Mouse (Mus musculus) forebrain, embryonic 11.5 days (tissue): ENCODE measurements around the gene March8. TPM values are rescaled to one million over a fixed set of nuclear protein-coding genes. Genes with fewer than 3 reads are reported as not detected.

Experiments used
- ATAC-seq: fragments of 200-750 bp; cut with Nextera tagmentation; replicated peaks from 2 replicates; pipeline ENCODE4 v1.8.0; 2017; ENCODE audit warnings: moderate TSS enrichment; ENCODE audit not compliant: low FRiP score
- DNase-seq: peaks from one replicate; pipeline ENCODE4 v3.0.0-alpha.2; 2017; ENCODE audit warnings: low spot score
- H3K27ac ChIP-seq: fragments of 300-500 bp; sonication (generic); 2 replicates; pipeline ENCODE4 v1.5.1; 2014; ENCODE audit warnings: low read depth, low read length
- H3K27me3 ChIP-seq: fragments of 300-500 bp; sonication (generic); 2 replicates; pipeline ENCODE4 v1.6.1; 2014; ENCODE audit warnings: mild to moderate bottlenecking, low read length, mixed read lengths; ENCODE audit not compliant: control insufficient read depth, insufficient read depth
- H3K36me3 ChIP-seq: fragments of 300-500 bp; sonication (generic); 2 replicates; pipeline ENCODE4 v1.6.1; 2014; ENCODE audit warnings: mild to moderate bottlenecking, low read length, moderate library complexity, mixed read lengths; ENCODE audit not compliant: control insufficient read depth, insufficient read depth
- H3K4me1 ChIP-seq: fragments of 300-500 bp; sonication (generic); replicated peaks from 2 replicates; pipeline ENCODE4 v1.6.1; 2014; ENCODE audit warnings: low read length, mixed read lengths; ENCODE audit not compliant: control insufficient read depth, insufficient read depth
- H3K4me2 ChIP-seq: fragments of 300-500 bp; sonication (generic); 2 replicates; pipeline ENCODE4 v1.6.1; 2014; ENCODE audit warnings: low read depth, mild to moderate bottlenecking, low read length, moderate library complexity, mixed read lengths; ENCODE audit not compliant: severe bottlenecking
- H3K4me3 ChIP-seq: fragments of 300-500 bp; sonication (generic); 2 replicates; pipeline ENCODE4 v1.5.1; 2014; ENCODE audit warnings: low read depth, low read length
- H3K9ac ChIP-seq: fragments of 300-500 bp; sonication (generic); 2 replicates; pipeline ENCODE4 v1.6.1; 2014; ENCODE audit warnings: low read length
- H3K9me3 ChIP-seq: fragments of 300-500 bp; sonication (generic); 2 replicates; pipeline ENCODE4 v1.6.1; 2016; ENCODE audit warnings: low read length, mixed read lengths; ENCODE audit not compliant: control insufficient read depth
- WGBS: fragments of 180-500 bp; shearing (Covaris S2); extraction: QIAGEN DNeasy Blood & Tissue Kit; methylation state at CpG from one replicate; pipeline ENCODE4 v1.1.7; 2014; 5-methylcytosine and 5-hydroxymethylcytosine counted together
- polyA plus RNA-seq: library from polyadenylated mRNA; unstranded; fragments of >200 nt; fragmentation: Nextera tagmentation; extraction: Ambion mirVana; gene quantifications from 2 replicates; pipeline ENCODE4 v1.2.1, GENCODE M21; 2014

Gene March8
- polyA plus RNA-seq, 1 experiment from 2014 or later: 35.8 TPM

- Histone ChIP-seq H3K9ac (no peak overlapping the region), H3K27ac (no peak overlapping the region), H3K9me3 (no peaks in the 10 kb centered on the region), H3K36me3 (no peaks in the 10 kb centered on the region), H3K4me1 (no peaks in the 10 kb centered on the region; the same call in 1 of the 2 replicates), H3K27me3 (no peaks in the 10 kb centered on the region), H3K4me3 (no peak overlapping the region), H3K4me2 (no peak overlapping the region)
- WGBS: 74% methylated on average over 3 of the region's 3 CpGs
- no peak for DNase-seq
- ATAC-seq: no peak
Observed at GRCm38 (mm10) chr6:116380157-116380556, 42.3 kb downstream of the March8 start.

GRCm38 (mm10) chr6:116381605-116382004, 43.8 kb downstream of the March8 start:
- Histone ChIP-seq H3K4me2 (no peak overlapping the region), H3K27ac (no peak overlapping the region), H3K27me3 (no peaks in the 10 kb centered on the region), H3K4me1 (peaks cover 6% of the 10 kb centered on the region), H3K9me3 (no peaks in the 10 kb centered on the region), H3K4me3 (no peak overlapping the region), H3K9ac (no peak overlapping the region), H3K36me3 (no peaks in the 10 kb centered on the region)
- 80% methylated on average over 2 of the region's 2 CpGs for WGBS
- DNase-seq: no peak
- ATAC-seq: no peak

GRCm38 (mm10) chr6:116383582-116383981, 45.8 kb downstream of the March8 start:
- Histone ChIP-seq H3K4me2 (no peak overlapping the region), H3K4me1 (peaks cover 6% of the 10 kb centered on the region), H3K4me3 (no peak overlapping the region), H3K27ac (no peak overlapping the region), H3K27me3 (no peaks in the 10 kb centered on the region), H3K9ac (no peak overlapping the region), H3K36me3 (no peaks in the 10 kb centered on the region), H3K9me3 (no peaks in the 10 kb centered on the region)
- DNase-seq (no peak), ATAC-seq (no peak)
- 92% methylated on average over 10 of the region's 10 CpGs for WGBS

GRCm38 (mm10) chr6:116385194-116386044, 47.6 kb downstream of the March8 start:
- WGBS: 32% methylated on average over 5 of the region's 5 CpGs
- no peak overlapping the region for H3K4me2 ChIP-seq
- DNase-seq (no peak), ATAC-seq (0 out of 2 replicates have a peak, but pooled peaks have one; percentile 24)
- no peak overlapping the region for H3K4me3 ChIP-seq
- H3K36me3 ChIP-seq: no peaks in the 10 kb centered on the region
- no peaks in the 10 kb centered on the region for H3K9me3 ChIP-seq
- H3K4me1 ChIP-seq: peaks cover 6% of the 10 kb centered on the region
- no peak overlapping the region; the same call in 1 of the 2 replicates for H3K9ac ChIP-seq
- H3K27me3 ChIP-seq: no peaks in the 10 kb centered on the region
- H3K27ac ChIP-seq: no peak overlapping the region

- no peak overlapping the region for H3K4me2 ChIP-seq
- H3K4me3 ChIP-seq: no peak overlapping the region
- H3K9me3 ChIP-seq: no peaks in the 10 kb centered on the region
- no peaks in the 10 kb centered on the region for H3K27me3 ChIP-seq
- peaks cover 6% of the 10 kb centered on the region for H3K4me1 ChIP-seq
- H3K27ac ChIP-seq: no peak overlapping the region
- H3K36me3 ChIP-seq: no peaks in the 10 kb centered on the region
- ATAC-seq (peak; percentile 58), DNase-seq (no peak)
- 27% methylated on average over 4 of the region's 4 CpGs for WGBS
- H3K9ac ChIP-seq: no peak overlapping the region
Observed at GRCm38 (mm10) chr6:116386045-116386415, 48.2 kb downstream of the March8 start.

- H3K9ac ChIP-seq: no peak overlapping the region
- H3K4me1 ChIP-seq: peaks cover 6% of the 10 kb centered on the region
- no peak overlapping the region for H3K4me3 ChIP-seq
- no peak for ATAC-seq
- H3K27ac ChIP-seq: no peak overlapping the region
- H3K4me2 ChIP-seq: no peak overlapping the region
- 56% methylated on average over 3 of the region's 3 CpGs for WGBS
- no peak for DNase-seq
- H3K9me3 ChIP-seq: no peaks in the 10 kb centered on the region
- no peaks in the 10 kb centered on the region for H3K36me3 ChIP-seq
- no peaks in the 10 kb centered on the region for H3K27me3 ChIP-seq
Observed at GRCm38 (mm10) chr6:116386506-116386905, 48.7 kb downstream of the March8 start.

- H3K9me3 ChIP-seq: no peaks in the 10 kb centered on the region
- H3K27ac ChIP-seq: no peak overlapping the region
- peaks cover 6% of the 10 kb centered on the region for H3K4me1 ChIP-seq
- H3K4me2 ChIP-seq: no peak overlapping the region
- WGBS: 95% methylated on average over 1 of the region's 1 CpGs
- DNase-seq: no peak
- ATAC-seq: no peak
- no peaks in the 10 kb centered on the region for H3K27me3 ChIP-seq
- no peaks in the 10 kb centered on the region for H3K36me3 ChIP-seq
- no peak overlapping the region for H3K4me3 ChIP-seq
- H3K9ac ChIP-seq: no peak overlapping the region
Observed at GRCm38 (mm10) chr6:116388068-116388467, 50.2 kb downstream of the March8 start.

GRCm38 (mm10) chr6:116389481-116389880, 51.7 kb downstream of the March8 start:
- Histone ChIP-seq H3K4me3 (no peak overlapping the region), H3K27ac (no peak overlapping the region), H3K9me3 (no peaks in the 10 kb centered on the region), H3K36me3 (no peaks in the 10 kb centered on the region), H3K27me3 (no peaks in the 10 kb centered on the region), H3K9ac (no peak overlapping the region), H3K4me1 (peaks cover 6% of the 10 kb centered on the region), H3K4me2 (no peak overlapping the region)
- DNase-seq: no peak
- ATAC-seq: no peak
